Mouse (Mus musculus): ENCODE measurements around the gene Ccdc39.

GRCm38 (mm10) chr3:33850856-33851255, 6.7 kb upstream of the Ccdc39 start:
- no peak for TF ChIP-seq MAX (IDR thresholded peaks at IDR 0.05)
- no peak for TF ChIP-seq CTCF (IDR thresholded peaks at IDR 0.05; ENCODE audit: control insufficient read depth, insufficient read depth, insufficient read length)
- no peak for TF ChIP-seq USF1 (IDR thresholded peaks at IDR 0.05; ENCODE audit: low read depth)
- no peak for TF ChIP-seq MYOG (IDR thresholded peaks at IDR 0.05; ENCODE audit: control insufficient read depth, extremely low read depth, insufficient read length)
- TF ChIP-seq MYOD1 (IDR thresholded peaks at IDR 0.05; ENCODE audit: control insufficient read depth, insufficient read length, low read depth), result no peak
- no peak for TF ChIP-seq CEBPB (IDR thresholded peaks at IDR 0.05; ENCODE audit: low read depth)
